Comparison of ENCODE assay signal across 8 mouse cellular contexts in genomic region chr8:94870003-94870402, GRCm38 (mm10). TPM values are rescaled to one million over a fixed set of nuclear protein-coding genes. Genes with fewer than 3 reads are reported as not detected.
DNase-seq lines count a peak whose midpoint lies in the region; ATAC-seq and TF ChIP-seq lines count a peak whose summit lies in the region.

No protein-coding gene starts in this region.

- H3K4me2 ChIP-seq in heart, postnatal 0 days (ENCODE audit: low read depth, low read length) = peak overlapping the region; percentile 64

- peak overlapping the region; percentile 57 for H3K4me3 ChIP-seq in heart, embryonic 10.5 days
- H3K4me3 ChIP-seq in cortical plate, adult 2 months (ENCODE audit: insufficient read depth, low read length) = peak overlapping the region; percentile 55
- peak overlapping the region; percentile 35 for H3K4me3 ChIP-seq in heart, postnatal 0 days (ENCODE audit: low read depth, low read length)
- peak overlapping the region; percentile 51 for H3K4me3 ChIP-seq in midbrain, embryonic 10.5 days

- ATAC-seq in heart, postnatal 0 days (ENCODE audit: insufficient read depth, low read depth) = no peak

- WGBS in heart, embryonic 10.5 days = 33% methylated on average over 4 of the region's 4 CpGs
- WGBS in heart, postnatal 0 days = 49% methylated on average over 4 of the region's 4 CpGs
- 20% methylated on average over 4 of the region's 4 CpGs for WGBS in midbrain, embryonic 10.5 days

- no peak overlapping the region for H3K9ac ChIP-seq in heart, postnatal 0 days (replicated peaks; ENCODE audit: low read depth, low read length)

- no peaks in the 10 kb centered on the region for H3K9me3 ChIP-seq in heart, embryonic 10.5 days
- H3K9me3 ChIP-seq in heart, postnatal 0 days (replicated peaks; ENCODE audit: control insufficient read depth, low read length) = no peaks in the 10 kb centered on the region
- no peaks in the 10 kb centered on the region for H3K9me3 ChIP-seq in midbrain, embryonic 10.5 days (replicated peaks)

- H3K27me3 ChIP-seq in heart, embryonic 10.5 days (ENCODE audit: insufficient read depth, poor library complexity, severe bottlenecking) = peaks cover under 1% of the 10 kb centered on the region; the same call in 1 of the 2 replicates
- H3K27me3 ChIP-seq in heart, postnatal 0 days (ENCODE audit: control insufficient read depth, insufficient read depth, low read length) = no peaks in the 10 kb centered on the region
- peaks cover 56% of the 10 kb centered on the region for H3K27me3 ChIP-seq in midbrain, embryonic 10.5 days (ENCODE audit: low read depth, poor library complexity, severe bottlenecking)

- peaks cover 81% of the 10 kb centered on the region for H3K4me1 ChIP-seq in heart, embryonic 10.5 days
- no peaks in the 10 kb centered on the region for H3K4me1 ChIP-seq in cortical plate, adult 2 months (ENCODE audit: control insufficient read depth, insufficient read depth, low read length)
- H3K4me1 ChIP-seq in heart, postnatal 0 days (ENCODE audit: control insufficient read depth, insufficient read depth) = peaks cover 13% of the 10 kb centered on the region
- H3K4me1 ChIP-seq in midbrain, embryonic 10.5 days = peaks cover 54% of the 10 kb centered on the region

- peaks cover 55% of the 10 kb centered on the region for H3K36me3 ChIP-seq in heart, embryonic 10.5 days
- peaks cover 31% of the 10 kb centered on the region for H3K36me3 ChIP-seq in heart, postnatal 0 days (replicated peaks; ENCODE audit: control insufficient read depth, insufficient read depth, low read length)
- H3K36me3 ChIP-seq in midbrain, embryonic 10.5 days = peaks cover 22% of the 10 kb centered on the region

- H3K27ac ChIP-seq in heart, embryonic 10.5 days = peak overlapping the region; percentile 78; the same call in 1 of the 2 replicates
- no peak overlapping the region for H3K27ac ChIP-seq in cortical plate, adult 2 months (ENCODE audit: insufficient read depth, low read length)
- H3K27ac ChIP-seq in heart, postnatal 0 days (ENCODE audit: low read depth) = no peak overlapping the region
- peak overlapping the region; percentile 43; the same call in 1 of the 2 replicates for H3K27ac ChIP-seq in midbrain, embryonic 10.5 days (replicated peaks)

- no peak for TF ChIP-seq CTCF in cortical plate, adult 2 months (IDR thresholded peaks at IDR 0.05; ENCODE audit: extremely low read depth, insufficient read depth, low read length)
- TF ChIP-seq CTCF in heart, postnatal 0 days (IDR thresholded peaks at IDR 0.05; ENCODE audit: low read depth) = no peak

- DNase-seq in heart, embryonic 10.5 days (ENCODE audit: low spot score) = no peak
- no peak for DNase-seq in heart, postnatal 4 days
- DNase-seq in heart, postnatal 0 days (ENCODE audit: low spot score) = no peak
- no peak for DNase-seq in midbrain, embryonic 10.5 days (ENCODE audit: low spot score)
- no peak for DNase-seq in frontal cortex, postnatal 36 days (ENCODE audit: low spot score in 2 of 2)
- DNase-seq in adrenal gland, adult 18-20 months (ENCODE audit: low spot score in 2 of 2) = no peak
- no peak for DNase-seq in layer of hippocampus, adult 9-10 months (ENCODE audit: low spot score)

- no peak for TF ChIP-seq EP300 in heart, postnatal 0 days (IDR thresholded peaks at IDR 0.05; ENCODE audit: low read depth)

- no peak for TF ChIP-seq POLR2A in cortical plate, adult 2 months (IDR thresholded peaks at IDR 0.05; ENCODE audit: extremely low read depth, insufficient read depth, low read length)

RNA-seq across cellular contexts. Expression of gene Dok4, which starts 6.1 kb away (rescaled TPM):
- 71.3 and 83.4 TPM in 2 replicates for polyA plus RNA-seq in heart, embryonic 10.5 days (2016; fragmentation: Nextera tagmentation; extraction: Ambion mirVana)
- 10 to 100 TPM; 34.2 to 39.5 TPM for total RNA-seq in heart, postnatal 4 days (2021)
- polyA plus RNA-seq in cortical plate, adult 2 months (2012; rRNA removed) = 15.1 and 15.9 TPM in 2 replicates
- 43.4 and 59.1 TPM in 2 replicates for total RNA-seq in heart, postnatal 0 days (2014; rRNA removed; ENCODE audit: low replicate concordance)
- polyA plus RNA-seq in heart, postnatal 0 days (2015; fragmentation: Nextera tagmentation; extraction: Ambion mirVana) = 27.7 and 28.7 TPM in 2 replicates
- 11.3 and 14.5 TPM in 2 replicates for polyA plus RNA-seq in midbrain, embryonic 10.5 days (2016; fragmentation: Nextera tagmentation; extraction: Ambion mirVana)
- total RNA-seq in adrenal gland, adult 18-20 months (2021) = 1 to 10 TPM; 7.7 to 9.8 TPM

RNA-seq across cellular contexts. Expression of gene Polr2c, which starts 12.8 kb away (rescaled TPM):
- 164 and 190 TPM in 2 replicates for polyA plus RNA-seq in heart, embryonic 10.5 days (2016; fragmentation: Nextera tagmentation; extraction: Ambion mirVana)
- 10 to 100 TPM; 63.3 to 74.8 TPM for total RNA-seq in heart, postnatal 4 days (2021)
- polyA plus RNA-seq in cortical plate, adult 2 months (2012; rRNA removed) = 108 and 117 TPM in 2 replicates
- 96.3 and 112 TPM in 2 replicates for total RNA-seq in heart, postnatal 0 days (2014; rRNA removed; ENCODE audit: low replicate concordance)
- 117 and 121 TPM in 2 replicates for polyA plus RNA-seq in heart, postnatal 0 days (2015; fragmentation: Nextera tagmentation; extraction: Ambion mirVana)
- 163 and 176 TPM in 2 replicates for polyA plus RNA-seq in midbrain, embryonic 10.5 days (2016; fragmentation: Nextera tagmentation; extraction: Ambion mirVana)
- 10 to 100 TPM; 61.9 to 65.1 TPM for total RNA-seq in adrenal gland, adult 18-20 months (2021)

RNA-seq across cellular contexts. Expression of gene Ciapin1, which starts 31.8 kb away (rescaled TPM):
- 148 and 158 TPM in 2 replicates for polyA plus RNA-seq in heart, embryonic 10.5 days (2016; fragmentation: Nextera tagmentation; extraction: Ambion mirVana)
- total RNA-seq in heart, postnatal 4 days (2021) = 10 to 100 TPM; 84.5 to 91.1 TPM
- polyA plus RNA-seq in cortical plate, adult 2 months (2012; rRNA removed) = 38.2 and 39.1 TPM in 2 replicates
- 41.6 and 80.6 TPM in 2 replicates for total RNA-seq in heart, postnatal 0 days (2014; rRNA removed; ENCODE audit: low replicate concordance)
- 84.0 and 92.2 TPM in 2 replicates for polyA plus RNA-seq in heart, postnatal 0 days (2015; fragmentation: Nextera tagmentation; extraction: Ambion mirVana)
- 185 and 201 TPM in 2 replicates for polyA plus RNA-seq in midbrain, embryonic 10.5 days (2016; fragmentation: Nextera tagmentation; extraction: Ambion mirVana)
- total RNA-seq in adrenal gland, adult 18-20 months (2021) = 100 to 1,000 TPM in 1 of 2 experiments, 10 to 100 TPM in 1; 85.5 to 102 TPM

RNA-seq across cellular contexts. Expression of gene Coq9, which starts 31.9 kb away (rescaled TPM):
- polyA plus RNA-seq in heart, embryonic 10.5 days (2016; fragmentation: Nextera tagmentation; extraction: Ambion mirVana) = 97.9 and 129 TPM in 2 replicates
- 100 to 1,000 TPM; 237 to 239 TPM for total RNA-seq in heart, postnatal 4 days (2021)
- polyA plus RNA-seq in cortical plate, adult 2 months (2012; rRNA removed) = 103 and 110 TPM in 2 replicates
- total RNA-seq in heart, postnatal 0 days (2014; rRNA removed; ENCODE audit: low replicate concordance) = 620 and 677 TPM in 2 replicates
- polyA plus RNA-seq in heart, postnatal 0 days (2015; fragmentation: Nextera tagmentation; extraction: Ambion mirVana) = 290 and 300 TPM in 2 replicates
- 50.4 and 52.6 TPM in 2 replicates for polyA plus RNA-seq in midbrain, embryonic 10.5 days (2016; fragmentation: Nextera tagmentation; extraction: Ambion mirVana)
- 100 to 1,000 TPM; 178 to 203 TPM for total RNA-seq in adrenal gland, adult 18-20 months (2021)

RNA-seq across cellular contexts. Expression of gene Ccdc102a, which starts 47.9 kb away (rescaled TPM):
- polyA plus RNA-seq in heart, embryonic 10.5 days (2016; fragmentation: Nextera tagmentation; extraction: Ambion mirVana) = 22.0 and 31.0 TPM in 2 replicates
- total RNA-seq in heart, postnatal 4 days (2021) = 10 to 100 TPM; 18.1 to 19.4 TPM
- 2.1 and 3.0 TPM in 2 replicates for polyA plus RNA-seq in cortical plate, adult 2 months (2012; rRNA removed)
- 12.4 and 24.7 TPM in 2 replicates for total RNA-seq in heart, postnatal 0 days (2014; rRNA removed; ENCODE audit: low replicate concordance)
- 10.1 and 10.6 TPM in 2 replicates for polyA plus RNA-seq in heart, postnatal 0 days (2015; fragmentation: Nextera tagmentation; extraction: Ambion mirVana)
- 13.0 and 13.1 TPM in 2 replicates for polyA plus RNA-seq in midbrain, embryonic 10.5 days (2016; fragmentation: Nextera tagmentation; extraction: Ambion mirVana)
- total RNA-seq in adrenal gland, adult 18-20 months (2021) = 1 to 10 TPM; 5.2 to 5.5 TPM

Comparison
In these comparisons a context has a peak if more than half of its experiments do, and no peak if none do; other contexts are left out.
1. H3K27ac ChIP-seq: peak in heart, embryonic 10.5 days (single experiment) and midbrain, embryonic 10.5 days (single experiment); none in cortical plate, adult 2 months (single experiment) and heart, postnatal 0 days (single experiment).
2. Peak in every context shown above with its lines, with median percentiles within 50 percentile points of each other: H3K4me3 ChIP-seq.